Mouse (Mus musculus) brain, embryonic 18.5 days (tissue): ENCODE results near the gene Gimap9.

ENCODE experiments used
- DNase-seq: peaks from one replicate; pipeline ENCODE4 v3.0.0-alpha.2; 2012; ENCODE audit warnings: low read depth, low spot score

Gimap9 gene

DNA sequence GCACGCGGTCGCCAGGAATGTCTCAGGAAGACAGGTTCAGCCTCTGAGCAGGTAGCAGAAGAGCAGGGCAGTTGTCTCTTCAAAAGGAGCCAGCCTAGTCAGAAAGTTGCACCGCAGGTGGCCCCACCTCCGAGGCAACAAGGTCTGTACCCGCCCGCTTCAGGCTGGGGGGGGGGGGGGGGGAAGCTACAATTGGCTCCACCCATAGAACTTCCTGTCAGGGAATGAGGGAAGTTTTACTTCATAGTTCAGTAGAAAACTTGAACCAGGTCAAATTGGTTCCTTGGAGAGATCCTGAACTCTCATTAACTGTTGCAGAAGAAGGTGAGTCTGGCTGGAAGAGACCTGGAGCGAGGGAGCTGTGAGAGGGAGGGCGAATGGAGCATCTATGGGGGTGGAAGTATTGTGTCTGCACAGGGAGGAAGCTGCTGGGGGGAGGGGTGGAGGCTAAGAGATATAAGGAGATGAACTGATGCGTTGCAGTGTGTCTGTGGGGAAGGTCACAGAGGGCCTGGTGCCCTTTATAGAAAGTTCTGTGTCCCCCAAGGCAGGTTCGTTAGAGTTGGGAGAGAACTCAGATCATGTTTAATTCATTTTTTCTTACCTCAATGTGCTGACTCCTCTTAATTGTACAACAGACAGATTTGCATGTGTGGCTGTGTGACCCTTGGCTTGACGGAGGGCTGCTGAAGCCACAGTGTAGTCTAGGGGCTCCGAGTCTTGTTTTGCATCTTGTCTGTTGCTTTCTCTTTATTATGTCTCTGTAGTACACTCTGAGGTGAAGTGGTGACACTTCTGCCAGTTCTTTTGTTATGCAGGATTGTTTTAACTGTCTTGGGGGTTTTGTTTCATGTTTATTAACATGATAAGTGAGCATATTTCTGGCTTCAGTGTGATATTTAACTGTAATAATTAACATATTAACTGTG, at the start of gene Gimap9:
TSS of gene Gimap9 (plus strand) at position 199 of the 929 bp plus-strand sequence.
- no peak for DNase-seq

DNA sequence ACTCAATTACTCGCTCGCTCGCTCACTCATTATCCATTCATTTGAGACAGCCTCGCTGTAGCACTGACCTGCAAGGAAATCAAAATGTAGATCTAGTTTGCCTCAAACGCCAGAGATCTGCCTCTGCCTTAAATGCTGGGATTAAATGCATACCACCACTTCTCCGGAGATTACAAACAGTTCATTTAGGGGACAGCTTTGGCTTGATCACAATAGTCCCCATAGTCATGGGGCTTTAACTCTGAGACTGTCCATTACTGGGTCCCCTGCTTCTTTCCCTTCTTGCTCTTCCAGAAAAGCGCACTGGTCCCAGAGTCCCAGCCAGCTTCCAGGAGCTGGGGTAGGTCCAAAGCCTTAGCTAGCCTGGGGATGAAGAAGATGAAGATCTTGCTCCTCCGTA, 49.5 kb upstream of the Gimap9 start, which contains the start of gene AI854703:
TSS of gene AI854703 (plus strand) at position 301 of the 400 bp plus-strand sequence.
- no peak for DNase-seq

DNA sequence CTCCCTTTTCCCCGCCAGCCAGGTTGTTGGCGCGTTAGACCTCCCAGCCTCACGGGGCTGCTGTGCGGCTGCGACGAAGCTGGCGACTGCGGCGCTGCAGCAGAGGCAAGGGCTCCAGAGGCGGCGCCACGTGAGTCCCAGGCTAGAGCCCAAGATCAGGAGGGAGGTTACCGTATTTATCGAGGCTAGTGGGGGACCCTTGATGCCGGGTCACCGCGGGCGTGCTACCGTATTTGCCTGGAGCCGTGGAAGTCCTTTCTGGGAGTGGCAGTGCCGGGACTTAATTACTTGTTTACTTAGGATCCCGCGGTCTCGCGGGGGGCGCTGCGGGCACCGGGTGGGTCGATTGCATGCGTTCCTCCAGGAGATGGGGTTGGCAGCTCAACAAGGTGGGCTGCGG, 48.9 kb upstream of the Gimap9 start:
- DNase-seq = no peak

DNA sequence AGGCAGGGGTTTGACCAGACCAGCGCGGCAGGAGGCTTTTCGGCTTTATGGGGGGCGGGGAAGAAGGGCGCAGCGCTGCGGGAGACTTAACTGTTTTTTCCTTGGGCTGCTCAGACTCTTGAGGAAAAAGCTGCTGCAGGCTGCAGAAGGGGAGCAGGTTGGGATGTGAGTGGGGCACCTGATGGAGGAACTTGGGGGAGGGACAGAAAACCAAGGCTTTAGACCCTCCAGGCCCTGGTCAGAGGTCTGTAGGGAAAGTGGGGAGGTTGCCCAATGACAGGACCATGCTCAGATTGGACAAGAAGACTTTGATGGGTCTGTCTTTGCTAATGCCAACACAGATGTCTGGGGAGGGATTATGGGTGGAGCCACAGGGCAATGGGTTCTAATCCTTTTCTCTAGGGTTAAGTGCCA, 48.4 kb upstream of the Gimap9 start:
- DNase-seq = no peak

DNA sequence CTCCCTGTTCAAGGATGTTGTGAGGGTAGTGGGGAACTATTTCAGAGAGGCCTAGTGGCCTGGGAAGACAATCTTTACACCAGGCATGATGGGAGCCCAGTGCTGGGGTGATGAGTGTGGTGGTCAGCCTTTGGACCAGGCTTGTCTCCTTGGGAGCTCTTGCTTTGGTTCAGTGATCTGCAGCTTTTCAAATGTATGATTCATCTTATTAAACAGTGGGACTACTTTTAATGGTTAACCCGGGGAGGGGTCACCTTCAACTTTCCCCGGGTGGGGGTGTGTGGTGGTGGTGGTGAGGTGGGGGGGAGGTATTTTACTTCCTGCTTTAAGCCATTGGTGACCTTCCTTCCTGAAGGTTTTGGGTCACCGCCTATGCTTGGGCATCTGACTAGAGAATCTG, 47.6 kb upstream of the Gimap9 start:
- no peak for DNase-seq

DNA sequence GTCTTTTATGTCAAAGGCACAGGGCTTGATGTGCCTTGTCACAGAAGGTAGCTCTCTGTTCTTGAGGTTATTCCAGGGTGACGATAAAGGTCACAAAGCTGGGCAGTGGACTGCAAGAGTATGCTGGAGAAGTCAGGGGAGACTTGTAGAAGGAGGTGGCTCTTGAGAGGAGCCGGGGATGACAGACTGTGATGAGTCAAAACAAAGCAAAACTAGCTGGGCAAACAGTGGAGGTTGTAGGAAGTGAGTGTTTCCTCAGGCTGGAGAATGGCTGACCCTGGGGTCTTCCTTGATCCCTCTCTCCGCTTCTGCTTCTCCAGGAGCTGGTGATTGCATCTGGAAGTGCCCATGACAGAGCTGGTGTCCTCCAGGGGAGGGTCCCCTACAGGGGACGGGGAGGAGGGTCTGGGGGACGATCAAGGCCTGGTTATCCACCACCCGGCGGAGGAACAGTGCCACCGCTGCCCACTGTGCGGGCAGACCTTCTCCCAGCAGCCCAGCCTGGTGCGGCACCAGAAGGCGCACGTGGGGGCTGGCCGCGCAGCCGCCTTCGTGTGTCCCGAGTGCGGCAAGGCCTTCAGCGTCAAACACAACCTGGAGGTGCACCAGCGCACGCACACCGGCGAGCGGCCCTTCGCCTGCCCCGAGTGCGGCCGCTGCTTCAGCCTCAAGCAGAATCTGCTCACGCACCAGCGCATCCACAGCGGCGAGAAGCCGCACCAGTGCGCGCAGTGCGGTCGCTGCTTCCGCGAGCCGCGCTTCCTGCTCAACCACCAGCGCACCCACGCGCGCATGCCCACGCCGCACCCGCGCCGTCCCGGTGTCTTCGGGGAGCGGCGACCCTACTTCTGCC, 46.9 kb upstream of the Gimap9 start:
- no peak for DNase-seq

DNA sequence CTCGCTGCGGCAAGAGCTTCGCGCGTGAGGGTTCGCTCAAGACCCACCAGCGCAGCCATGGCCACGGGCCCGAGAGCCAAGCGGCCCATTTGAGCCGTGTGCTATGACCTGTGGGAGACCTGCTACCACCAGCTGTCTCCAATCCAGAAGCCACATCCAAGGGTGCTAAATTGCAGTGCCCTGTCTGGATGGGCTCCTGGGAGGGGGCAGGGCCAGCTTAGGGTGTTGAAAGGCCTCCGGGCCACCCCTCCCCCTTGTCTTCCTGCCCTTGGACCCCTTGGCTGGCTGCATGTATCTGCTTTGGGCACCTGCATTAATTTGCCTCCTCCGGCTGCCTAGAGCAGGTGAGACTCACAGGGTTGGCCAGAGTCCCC, 46.3 kb upstream of the Gimap9 start:
- DNase-seq = no peak

DNA sequence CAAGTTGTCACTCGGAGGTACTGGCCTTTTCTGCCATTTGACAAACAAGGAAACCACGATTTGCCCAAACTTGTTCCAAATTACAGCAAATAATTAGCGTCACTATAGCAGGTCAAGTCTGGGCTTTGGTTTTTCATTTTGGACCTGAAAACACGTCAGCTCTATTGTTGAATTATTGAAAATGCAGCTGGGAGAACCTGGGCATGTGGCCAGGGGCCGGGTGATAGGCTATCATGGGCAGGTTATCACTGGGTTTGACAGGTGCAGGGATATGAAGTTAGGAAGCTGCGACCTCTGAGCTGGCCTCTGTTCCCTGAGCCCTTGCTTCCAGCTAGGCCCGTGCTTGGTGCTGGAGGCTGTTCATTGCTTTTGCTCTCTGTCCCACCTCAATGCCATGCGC, 45.1 kb upstream of the Gimap9 start:
- DNase-seq = no peak

DNA sequence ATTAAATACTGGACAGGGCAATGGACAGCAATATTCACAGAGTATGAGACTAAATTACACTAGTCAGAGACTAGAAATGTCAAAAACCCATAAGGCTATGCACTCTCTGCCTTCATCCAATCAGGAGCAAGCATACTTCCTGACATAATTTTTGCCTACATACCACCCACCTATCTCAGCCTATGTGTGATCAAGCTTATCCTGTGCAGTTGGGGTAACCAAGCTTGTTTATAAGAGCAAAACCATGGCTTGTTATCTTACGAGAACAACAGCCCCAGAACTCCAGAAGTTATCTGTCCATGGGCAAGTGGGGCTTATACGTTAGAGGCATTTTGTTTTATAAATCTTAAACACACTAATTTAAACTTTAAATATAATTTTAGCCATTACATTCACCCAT, 40.8 kb upstream of the Gimap9 start:
- no peak for DNase-seq

DNA sequence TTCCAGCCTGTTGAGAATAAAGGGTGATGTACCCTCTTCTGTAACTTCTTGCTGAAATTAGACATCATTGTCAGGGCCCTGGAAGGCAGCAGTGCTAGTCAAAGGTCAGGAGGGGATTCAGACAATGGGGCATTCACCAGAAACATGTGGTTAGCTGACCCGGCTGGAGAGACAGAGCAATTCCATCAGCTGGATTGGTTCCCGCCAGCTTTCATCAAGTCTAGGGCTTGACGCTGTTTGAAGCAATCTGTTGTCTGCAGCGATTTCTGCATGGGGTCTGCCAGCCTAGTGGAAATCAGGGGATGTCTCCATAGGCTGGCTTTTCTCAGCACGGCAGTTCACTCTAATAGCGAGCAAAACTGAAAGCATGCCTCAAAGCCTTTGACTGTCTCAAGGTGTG, 39.4 kb upstream of the Gimap9 start:
- no peak for DNase-seq

DNA sequence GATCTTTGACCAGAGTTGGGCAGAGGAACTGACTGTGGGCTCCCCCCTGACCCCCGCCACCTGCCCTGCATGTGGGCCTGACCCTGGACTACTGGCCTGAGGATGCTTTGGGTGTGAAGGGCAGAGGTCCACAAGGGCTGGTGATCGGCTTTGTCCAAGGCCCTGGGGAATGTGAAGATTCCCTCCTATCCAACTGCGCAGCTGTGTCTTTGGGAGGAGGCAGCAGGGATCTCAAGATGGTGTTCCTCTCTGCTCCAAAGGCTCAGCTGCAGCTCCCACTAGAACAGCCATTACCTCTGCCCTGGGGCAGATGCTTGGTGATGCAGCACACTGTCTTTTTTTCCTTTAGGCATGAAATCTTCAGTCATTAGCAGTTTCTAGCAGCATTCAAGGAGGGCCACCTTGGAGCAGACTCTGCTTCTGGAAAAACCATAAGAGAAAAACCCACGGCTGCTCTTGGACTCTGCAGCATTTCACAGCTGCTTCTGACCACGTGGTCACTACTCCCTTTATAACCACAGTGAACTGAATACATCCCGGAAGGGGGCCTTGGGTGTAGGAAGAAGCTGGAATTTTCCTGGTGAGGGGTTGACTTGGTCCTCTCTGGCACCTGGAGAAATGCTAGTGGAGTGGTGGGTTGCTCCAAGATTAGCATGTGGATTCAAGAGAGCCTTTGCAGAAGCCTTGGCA, 38.0 kb upstream of the Gimap9 start:
- DNase-seq = no peak

DNA sequence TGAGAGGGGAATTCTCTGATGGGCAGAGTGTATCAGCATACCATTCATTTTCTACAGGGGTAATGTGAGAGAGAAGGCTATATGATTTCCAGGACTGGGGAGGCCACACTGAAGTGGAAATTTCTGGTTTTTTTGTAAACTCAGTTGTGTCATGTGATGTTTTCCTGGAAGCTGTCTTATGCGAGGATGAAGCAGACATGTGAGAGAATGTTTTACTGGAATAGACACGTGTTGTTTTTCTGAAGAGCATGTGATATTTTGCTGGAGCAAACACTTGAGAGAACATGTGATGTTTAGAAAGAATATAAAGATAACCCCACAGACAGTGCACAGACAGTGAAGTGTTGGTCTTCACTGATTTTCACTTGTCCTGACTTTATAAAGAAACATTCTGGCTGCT, 37.4 kb upstream of the Gimap9 start:
- no peak for DNase-seq

DNA sequence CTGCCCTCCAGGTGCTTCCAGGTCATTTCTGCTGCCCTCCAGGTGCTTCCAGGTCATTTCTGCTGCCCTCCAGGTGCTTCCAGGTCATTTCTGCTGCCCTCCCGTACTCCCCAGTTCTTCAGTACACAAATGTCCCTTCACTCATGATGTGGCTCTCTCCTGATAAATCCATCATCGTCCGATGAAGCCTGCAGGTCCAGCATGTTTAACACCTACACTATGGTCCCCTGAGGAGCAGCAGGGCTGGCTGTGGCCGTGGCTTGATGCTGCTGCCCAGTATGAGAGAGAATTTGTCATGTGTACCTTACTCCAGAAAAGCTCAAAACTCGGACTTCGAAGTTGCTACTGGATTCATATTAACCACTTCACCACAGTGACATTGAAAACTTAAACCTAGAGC, 34.5 kb upstream of the Gimap9 start:
- DNase-seq = no peak

DNA sequence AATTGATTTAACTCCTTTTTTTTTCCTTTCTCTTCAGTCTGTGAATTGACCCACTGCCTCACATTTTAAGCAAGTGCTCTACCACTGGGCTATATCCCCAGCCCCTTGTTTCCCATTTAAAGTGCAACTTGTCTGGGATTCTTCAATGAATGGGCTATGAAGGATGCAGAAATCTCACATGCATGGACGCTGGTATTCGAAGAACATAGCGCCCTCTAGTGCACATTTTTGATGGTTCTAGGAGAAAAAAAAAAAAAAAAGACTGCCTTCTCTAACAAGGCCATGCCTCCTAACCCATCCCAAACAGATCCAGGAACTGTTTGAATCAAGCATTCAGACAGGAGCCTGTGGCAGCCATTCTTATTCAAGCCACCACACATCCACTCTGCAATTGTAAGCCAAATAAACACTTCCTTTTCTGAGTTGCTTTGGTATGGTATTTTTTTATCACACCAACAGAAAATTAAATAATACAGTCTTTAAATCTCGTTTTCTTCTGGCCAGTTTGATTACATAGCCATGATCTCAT, 33.1 kb upstream of the Gimap9 start:
- DNase-seq = peak; percentile 49

DNA sequence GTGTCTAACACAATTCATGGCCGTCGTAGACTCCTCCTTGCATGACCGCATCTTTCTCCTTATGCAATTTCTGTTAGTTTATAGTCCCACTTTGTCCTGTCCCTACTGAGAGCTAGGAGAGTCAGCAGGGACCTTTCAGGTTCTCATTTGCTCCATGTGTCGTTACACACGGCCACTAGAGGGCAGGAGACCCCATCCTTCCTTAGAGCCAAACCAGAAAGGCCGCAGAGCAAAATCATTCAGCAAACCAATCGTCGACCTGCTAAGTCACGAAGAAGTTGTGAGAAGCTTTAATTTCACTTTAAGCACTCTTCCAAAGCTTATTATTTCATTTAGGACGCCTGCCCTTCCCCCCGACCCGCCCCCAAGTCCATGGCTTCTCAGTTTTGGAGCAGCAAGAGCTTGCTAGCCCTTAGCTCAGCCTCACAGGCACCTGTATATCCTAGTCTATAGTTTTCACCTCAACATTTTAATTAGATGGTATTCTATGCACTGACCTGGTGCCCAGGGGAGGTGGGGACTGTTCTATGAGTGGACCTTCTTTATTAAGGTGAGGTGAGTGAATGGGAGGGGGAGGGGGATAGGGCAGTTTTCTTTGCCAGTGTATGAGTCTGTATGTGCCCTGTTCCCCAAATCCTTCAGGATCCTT, 30.1 kb upstream of the Gimap9 start:
- DNase-seq = no peak

DNA sequence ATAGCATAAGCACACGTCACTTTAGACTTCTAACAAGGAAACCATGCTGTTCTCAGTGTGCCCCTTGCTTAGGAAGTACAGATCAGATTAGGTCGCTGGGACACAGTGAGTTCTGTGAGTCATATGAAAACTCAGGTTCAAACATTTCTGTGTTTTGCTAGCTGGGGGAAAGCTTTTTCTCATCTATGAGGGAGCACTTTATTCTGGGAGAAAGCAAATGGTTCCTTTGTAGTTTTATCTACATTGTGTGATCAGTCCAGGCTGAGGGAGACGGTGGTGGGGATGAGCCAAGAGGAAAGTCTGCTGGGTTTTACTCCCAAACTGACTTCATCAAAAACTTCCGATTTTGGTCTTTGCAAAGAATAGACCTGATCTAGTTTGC, 29.6 kb upstream of the Gimap9 start:
- no peak for DNase-seq

DNA sequence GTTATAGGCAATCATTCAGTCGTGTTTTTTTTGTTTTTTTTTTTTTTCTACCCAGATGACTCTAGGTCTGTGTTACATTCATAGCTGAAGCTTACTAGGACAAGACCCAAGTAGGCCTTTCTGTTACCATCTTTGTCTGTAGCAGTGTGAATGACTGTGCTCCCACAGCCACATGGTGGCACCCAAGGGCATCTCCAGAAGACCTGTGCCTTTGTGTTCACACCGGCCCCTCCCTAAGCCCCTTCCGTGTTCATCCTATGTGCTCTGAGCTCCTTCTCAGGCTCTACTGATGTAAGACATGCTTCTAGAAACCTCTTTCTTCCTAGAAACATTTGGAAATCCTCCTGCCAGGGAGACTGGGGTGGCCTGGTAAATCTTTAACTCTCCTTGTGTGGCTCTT, 28.9 kb upstream of the Gimap9 start, which contains the start of gene Gimap8:
TSS of gene Gimap8 (plus strand) at position 240 of the 400 bp plus-strand sequence.
- DNase-seq = no peak

DNA sequence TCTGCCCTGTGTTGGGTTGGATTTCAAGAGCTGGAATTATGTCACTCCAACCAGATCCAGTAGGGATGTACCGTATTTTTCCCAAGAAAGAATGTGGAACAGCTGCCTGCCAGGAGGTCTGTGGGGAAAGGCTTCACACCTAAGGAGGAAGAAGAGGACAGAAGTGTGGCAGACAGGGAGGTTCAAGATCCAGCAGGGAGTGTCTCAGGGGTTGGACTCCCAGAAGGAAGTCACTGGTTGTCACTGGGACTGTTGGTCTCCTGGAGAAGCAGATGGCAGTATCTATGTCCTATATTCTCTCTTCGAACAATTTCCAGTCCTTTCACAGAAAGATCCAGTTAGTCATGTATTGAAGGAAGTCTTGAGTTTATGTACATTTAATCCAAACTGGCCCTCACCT, 28.3 kb upstream of the Gimap9 start:
- DNase-seq = no peak

DNA sequence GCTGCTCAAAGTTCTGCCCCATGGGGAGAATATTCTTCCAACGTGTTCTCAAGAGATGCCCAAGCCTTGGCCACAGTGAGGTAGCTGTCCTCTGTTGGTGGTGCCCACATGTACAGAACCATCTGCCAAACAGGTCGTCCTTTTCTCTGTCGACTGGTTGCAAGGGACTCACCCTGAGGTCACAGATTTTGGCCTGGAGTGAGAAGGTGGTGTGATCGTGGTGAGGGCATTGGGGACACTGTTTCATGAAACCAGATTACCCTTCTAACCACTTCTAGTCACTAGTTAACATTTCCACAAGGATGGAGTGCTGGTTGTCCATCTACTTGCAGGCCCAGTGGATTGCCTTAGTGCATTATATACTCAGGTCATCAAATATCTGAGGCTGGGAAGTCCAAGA, 27.1 kb upstream of the Gimap9 start:
- no peak for DNase-seq

DNA sequence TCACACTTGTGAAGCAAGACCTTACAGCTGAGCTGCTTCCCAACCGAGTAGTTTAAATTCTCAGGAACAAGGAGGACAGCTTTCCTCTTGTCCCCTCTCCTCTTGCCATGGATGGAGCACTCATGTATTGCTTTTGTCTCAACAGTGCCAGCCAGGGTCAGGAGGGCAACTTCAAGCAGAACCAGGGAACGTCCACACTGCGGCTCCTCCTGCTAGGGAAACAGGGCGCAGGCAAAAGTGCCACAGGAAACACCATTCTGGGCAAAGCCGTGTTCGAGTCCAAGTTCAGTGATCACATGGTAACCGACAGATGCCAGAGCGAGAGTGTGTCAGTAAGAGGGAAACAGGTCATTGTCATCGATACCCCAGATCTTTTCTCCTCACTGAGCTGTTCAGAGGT, 25.9 kb upstream of the Gimap9 start:
- no peak for DNase-seq

DNA sequence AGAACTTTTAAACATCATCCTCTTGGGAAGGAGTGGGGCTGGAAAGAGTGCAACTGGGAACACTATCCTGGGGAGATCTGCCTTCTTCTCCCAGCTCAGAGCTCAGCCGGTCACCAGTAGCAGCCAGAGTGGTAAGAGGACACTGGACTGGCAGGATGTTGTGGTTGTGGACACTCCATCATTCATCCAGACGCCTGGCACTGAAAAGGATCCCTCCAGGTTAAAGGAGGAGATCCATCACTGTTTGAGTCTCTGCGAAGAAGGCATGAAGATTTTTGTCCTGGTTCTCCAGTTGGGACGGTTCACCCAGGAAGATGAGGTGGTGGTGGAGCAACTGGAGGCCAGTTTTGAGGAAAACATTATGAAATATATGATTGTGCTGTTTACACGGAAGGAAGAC, 17.2 kb upstream of the Gimap9 start:
- no peak for DNase-seq
